Mouse (Mus musculus) CD8-positive naive resting alpha-beta T cell, adult 2 months (primary cell): ENCODE results near the gene Spag7.

Experiments
- DNase-seq, 2 experiments: peaks; one replicate each; pipeline ENCODE4 v3.0.0; 2022; ENCODE audit warnings: low read depth in 2 of 2, low spot score in 2 of 2

The Spag7 gene

GRCm38 (mm10) chr11:70668771-70669505 lies at the start of gene Spag7:
Gene Spag7, minus strand, starts transcription at chr11:70669416.
- peak; percentile 89 to 95 for DNase-seq

GRCm38 (mm10) chr11:70718481-70718880 lies 49.3 kb upstream of the Spag7 start:
- DNase-seq, result no peak

- DNase-seq, result no peak
These were observed 46.6 kb upstream of the Spag7 start for GRCm38 (mm10) chr11:70715832-70716231.

- no peak for DNase-seq
These were observed 44.0 kb upstream of the Spag7 start for GRCm38 (mm10) chr11:70713222-70713621.

GRCm38 (mm10) chr11:70711026-70711425 lies 41.8 kb upstream of the Spag7 start:
- DNase-seq, result no peak

GRCm38 (mm10) chr11:70706127-70706526 lies 36.9 kb upstream of the Spag7 start:
- DNase-seq, result no peak

GRCm38 (mm10) chr11:70702781-70703180 lies 33.6 kb upstream of the Spag7 start:
- no peak for DNase-seq

- no peak for DNase-seq
These were observed 32.9 kb upstream of the Spag7 start for GRCm38 (mm10) chr11:70701984-70702733.

- DNase-seq, result no peak
These were observed 32.2 kb upstream of the Spag7 start for GRCm38 (mm10) chr11:70701221-70701955.

- peak; percentile 34 to 36 for DNase-seq
These were observed 31.4 kb upstream of the Spag7 start for GRCm38 (mm10) chr11:70700613-70701012.

- DNase-seq, result peak; percentile 90 to 93
These were observed 30.7 kb upstream of the Spag7 start, which contains the start of the genes Inca1 and Kif1c for GRCm38 (mm10) chr11:70699722-70700556. Gene Inca1, minus strand, starts transcription at chr11:70700155. Gene Kif1c, plus strand, starts transcription at chr11:70700548.

- no peak for DNase-seq
These were observed 29.8 kb upstream of the Spag7 start for GRCm38 (mm10) chr11:70699051-70699450.

GRCm38 (mm10) chr11:70697376-70697775 lies 28.2 kb upstream of the Spag7 start:
- peak in 1 of 2 experiments; percentile 37 for DNase-seq

- DNase-seq, result no peak
These were observed 24.3 kb upstream of the Spag7 start for GRCm38 (mm10) chr11:70693504-70693903.

GRCm38 (mm10) chr11:70689578-70689977 lies 20.4 kb upstream of the Spag7 start:
- DNase-seq, result no peak

- DNase-seq, result no peak
These were observed 19.2 kb upstream of the Spag7 start for GRCm38 (mm10) chr11:70688372-70688771.

GRCm38 (mm10) chr11:70687601-70688199 lies 18.5 kb upstream of the Spag7 start, which contains the start of gene Camta2:
Gene Camta2, minus strand, starts transcription at chr11:70688105.
- peak; percentile 76 to 80 for DNase-seq

GRCm38 (mm10) chr11:70686901-70687566 lies 17.8 kb upstream of the Spag7 start:
- DNase-seq, result no peak

- no peak for DNase-seq
These were observed 14.4 kb upstream of the Spag7 start for GRCm38 (mm10) chr11:70683640-70684039.
